Comparison of ENCODE assay signal across 9 mouse cellular contexts in genomic region chr11:98968079-98968478, GRCm38 (mm10). TPM values are rescaled to one million over a fixed set of nuclear protein-coding genes. Genes with fewer than 3 reads are reported as not detected.
DNase-seq lines count a peak whose midpoint lies in the region; ATAC-seq and TF ChIP-seq lines count a peak whose summit lies in the region.
"Had no signal": no experiment of that assay in that cellular context is flagged by ENCODE, and none has a peak within 500 bp of the region (broad histone marks: within the 10 kb centered on the region; RNA-seq: fewer than 3 reads in every experiment).

No protein-coding gene starts in this region.

- peaks cover 28% of the 10 kb centered on the region for H3K36me3 ChIP-seq in lung, postnatal 0 days (ENCODE audit: insufficient read depth, low read length)
- no peaks in the 10 kb centered on the region for H3K36me3 ChIP-seq in hindbrain, embryonic 16.5 days (ENCODE audit: control insufficient read depth, insufficient read depth, low read length)
- H3K36me3 ChIP-seq in neural tube, embryonic 15.5 days, result peaks cover 14% of the 10 kb centered on the region

- no peak overlapping the region for H3K4me3 ChIP-seq in lung, postnatal 0 days (ENCODE audit: low read depth, low read length)
- H3K4me3 ChIP-seq in hindbrain, embryonic 16.5 days (ENCODE audit: low read length), result no peak overlapping the region
- H3K4me3 ChIP-seq in neural tube, embryonic 15.5 days (replicated peaks), result no peak overlapping the region; the same call in 1 of the 2 replicates

- 36% methylated on average over 16 of the region's 16 CpGs for WGBS in lung, postnatal 0 days
- WGBS in hindbrain, embryonic 16.5 days, result 32% methylated on average over 16 of the region's 16 CpGs
- WGBS in neural tube, embryonic 15.5 days, result 20% methylated on average over 16 of the region's 16 CpGs

- no peaks in the 10 kb centered on the region for H3K9me3 ChIP-seq in lung, postnatal 0 days (ENCODE audit: low read length)
- no peaks in the 10 kb centered on the region for H3K9me3 ChIP-seq in hindbrain, embryonic 16.5 days (ENCODE audit: control insufficient read depth, low read length)
- no peaks in the 10 kb centered on the region for H3K9me3 ChIP-seq in neural tube, embryonic 15.5 days (replicated peaks)

- H3K4me2 ChIP-seq in lung, postnatal 0 days (replicated peaks; ENCODE audit: low read depth, low read length), result no peak overlapping the region
- peak overlapping the region; percentile 45 for H3K4me2 ChIP-seq in hindbrain, embryonic 16.5 days (ENCODE audit: low read length)
- peak overlapping the region; percentile 43 for H3K4me2 ChIP-seq in neural tube, embryonic 15.5 days

- peak; percentile 50 for DNase-seq in cerebellum, adult 11-12 months
- no peak for DNase-seq in cerebellum, postnatal 36 days
- DNase-seq in lung, postnatal 0 days (ENCODE audit: low spot score), result no peak
- DNase-seq in lung, postnatal 25 days (ENCODE audit: low spot score), result no peak
- no peak for DNase-seq in MN1 (ENCODE audit: low spot score)
- DNase-seq in kidney, postnatal 36 days, result no peak
- DNase-seq: liver, postnatal 0 days had no signal

- TF ChIP-seq CTCF in lung, postnatal 0 days (IDR thresholded peaks at IDR 0.05), result no peak

- 0 out of 2 replicates have a peak overlapping the region, but pooled peaks have one; percentile 54 for H3K27ac ChIP-seq in lung, postnatal 0 days (ENCODE audit: low read length)
- peak overlapping the region; percentile 58 for H3K27ac ChIP-seq in hindbrain, embryonic 16.5 days (ENCODE audit: low read depth, low read length)
- peak overlapping the region; percentile 83 for H3K27ac ChIP-seq in neural tube, embryonic 15.5 days (replicated peaks)

- no peak; the same call in 1 of the 2 replicates for TF ChIP-seq EP300 in lung, postnatal 0 days (IDR thresholded peaks at IDR 0.05)

- H3K4me1 ChIP-seq in lung, postnatal 0 days (ENCODE audit: insufficient read depth, low read depth, low read length), result peaks cover 40% of the 10 kb centered on the region
- peaks cover 85% of the 10 kb centered on the region for H3K4me1 ChIP-seq in hindbrain, embryonic 16.5 days (ENCODE audit: control insufficient read depth, insufficient read depth, low read depth, low read length)
- H3K4me1 ChIP-seq in neural tube, embryonic 15.5 days, result peaks cover 93% of the 10 kb centered on the region

- H3K27me3 ChIP-seq in lung, postnatal 0 days (replicated peaks; ENCODE audit: insufficient read depth, low read length), result no peaks in the 10 kb centered on the region
- H3K27me3 ChIP-seq in hindbrain, embryonic 16.5 days (replicated peaks; ENCODE audit: control insufficient read depth, insufficient read depth, low read length), result no peaks in the 10 kb centered on the region
- no peaks in the 10 kb centered on the region for H3K27me3 ChIP-seq in neural tube, embryonic 15.5 days (replicated peaks)

- H3K9ac ChIP-seq in lung, postnatal 0 days (replicated peaks; ENCODE audit: low read depth), result no peak overlapping the region
- no peak overlapping the region for H3K9ac ChIP-seq in hindbrain, embryonic 16.5 days (ENCODE audit: low read depth, low read length)
- H3K9ac ChIP-seq in neural tube, embryonic 15.5 days (replicated peaks), result 0 out of 2 replicates have a peak overlapping the region, but pooled peaks have one; percentile 18
- H3K9ac ChIP-seq: liver, postnatal 0 days had no signal

- no peak for ATAC-seq in lung, postnatal 0 days
- ATAC-seq in hindbrain, embryonic 16.5 days, result no peak
- ATAC-seq in neural tube, embryonic 15.5 days (ENCODE audit: low FRiP score), result no peak
- ATAC-seq: liver, postnatal 0 days had no signal

RNA-seq across cellular contexts. Expression of gene Gjd3, which starts 14.7 kb away (rescaled TPM):
- 0.56 and 1.0 TPM in 2 replicates for polyA plus RNA-seq in lung, postnatal 0 days (2015; fragmentation: Nextera tagmentation; extraction: Ambion mirVana)
- 2.0 and 3.0 TPM in 2 replicates for polyA plus RNA-seq in hindbrain, embryonic 16.5 days (2015; fragmentation: Nextera tagmentation; extraction: Ambion mirVana)
- 2.2 and 3.0 TPM in 2 replicates for polyA plus RNA-seq in neural tube, embryonic 15.5 days (2015; fragmentation: Nextera tagmentation; extraction: Ambion mirVana)
- polyA plus RNA-seq: liver, postnatal 0 days had no signal

RNA-seq across cellular contexts. Expression of gene Rara, which starts 40.5 kb away (rescaled TPM):
- polyA plus RNA-seq in lung, postnatal 0 days (2015; fragmentation: Nextera tagmentation; extraction: Ambion mirVana), result 26.2 and 28.8 TPM in 2 replicates
- polyA plus RNA-seq in hindbrain, embryonic 16.5 days (2015; fragmentation: Nextera tagmentation; extraction: Ambion mirVana), result 12.1 and 16.7 TPM in 2 replicates
- 17.3 and 19.9 TPM in 2 replicates for polyA plus RNA-seq in neural tube, embryonic 15.5 days (2015; fragmentation: Nextera tagmentation; extraction: Ambion mirVana)

RNA-seq across cellular contexts. Expression of gene Top2a, which starts 55.9 kb away (rescaled TPM):
- 11.1 and 16.9 TPM in 2 replicates for polyA plus RNA-seq in lung, postnatal 0 days (2015; fragmentation: Nextera tagmentation; extraction: Ambion mirVana)
- polyA plus RNA-seq in hindbrain, embryonic 16.5 days (2015; fragmentation: Nextera tagmentation; extraction: Ambion mirVana), result 33.1 and 44.9 TPM in 2 replicates
- 25.8 and 71.2 TPM in 2 replicates for polyA plus RNA-seq in neural tube, embryonic 15.5 days (2015; fragmentation: Nextera tagmentation; extraction: Ambion mirVana)
